ENCODE assay signal across 8 mouse cellular contexts in genomic region chr10:23894601-23895349, GRCm38 (mm10). TPM values are rescaled to one million over a fixed set of nuclear protein-coding genes. Genes with fewer than 3 reads are reported as not detected.
DNase-seq lines count a peak whose midpoint lies in the region; ATAC-seq and TF ChIP-seq lines count a peak whose summit lies in the region.

Gene Vnn1, plus strand, starts transcription at chr10:23894688.

- no peaks in the 10 kb centered on the region for H3K27me3 ChIP-seq in neural tube, embryonic 11.5 days (ENCODE audit: control insufficient read depth, insufficient read depth, low read length)
- H3K27me3 ChIP-seq in forebrain, embryonic 12.5 days: no peaks in the 10 kb centered on the region
- H3K27me3 ChIP-seq in kidney, postnatal 0 days (ENCODE audit: insufficient read depth, low read length): no peaks in the 10 kb centered on the region
- no peaks in the 10 kb centered on the region for H3K27me3 ChIP-seq in midbrain, embryonic 12.5 days

- no peaks in the 10 kb centered on the region for H3K9me3 ChIP-seq in neural tube, embryonic 11.5 days (ENCODE audit: control insufficient read depth, low read length)
- H3K9me3 ChIP-seq in forebrain, embryonic 12.5 days: no peaks in the 10 kb centered on the region
- no peaks in the 10 kb centered on the region for H3K9me3 ChIP-seq in kidney, postnatal 0 days (replicated peaks; ENCODE audit: low read length)
- no peaks in the 10 kb centered on the region for H3K9me3 ChIP-seq in midbrain, embryonic 12.5 days

- H3K9ac ChIP-seq in neural tube, embryonic 11.5 days (ENCODE audit: low read length): no peak within 1 kb of the TSS
- no peak within 1 kb of the TSS for H3K9ac ChIP-seq in forebrain, embryonic 12.5 days
- peak within 1 kb of the TSS; percentile 53 for H3K9ac ChIP-seq in kidney, postnatal 0 days (ENCODE audit: low read depth, low read length)
- H3K9ac ChIP-seq in midbrain, embryonic 12.5 days (replicated peaks): no peak within 1 kb of the TSS

- H3K4me1 ChIP-seq in neural tube, embryonic 11.5 days (ENCODE audit: control insufficient read depth, insufficient read depth, low read length): no peaks in the 10 kb centered on the region
- H3K4me1 ChIP-seq in forebrain, embryonic 12.5 days: 0 out of 2 replicates have a peak, but pooled peaks cover 3% of the 10 kb centered on the region
- H3K4me1 ChIP-seq in kidney, postnatal 0 days (replicated peaks; ENCODE audit: insufficient read depth, low read length): no peaks in the 10 kb centered on the region; the same call in 1 of the 2 replicates
- no peaks in the 10 kb centered on the region for H3K4me1 ChIP-seq in midbrain, embryonic 12.5 days

- peak within 1 kb of the TSS; percentile 30 for H3K4me2 ChIP-seq in neural tube, embryonic 11.5 days (ENCODE audit: low read depth)
- peak within 1 kb of the TSS; percentile 23; the same call in 1 of the 2 replicates for H3K4me2 ChIP-seq in forebrain, embryonic 12.5 days
- H3K4me2 ChIP-seq in kidney, postnatal 0 days (ENCODE audit: low read length): peak within 1 kb of the TSS; percentile 58
- peak within 1 kb of the TSS; percentile 40 for H3K4me2 ChIP-seq in midbrain, embryonic 12.5 days (replicated peaks)

- no peak within 1 kb of the TSS for H3K4me3 ChIP-seq in neural tube, embryonic 11.5 days (ENCODE audit: low read depth, low read length)
- no peak within 1 kb of the TSS for H3K4me3 ChIP-seq in forebrain, embryonic 12.5 days (replicated peaks)
- peak within 1 kb of the TSS; percentile 28 for H3K4me3 ChIP-seq in kidney, postnatal 0 days (replicated peaks; ENCODE audit: low read depth, low read length)
- 0 out of 2 replicates have a peak within 1 kb of the TSS, but pooled peaks have one; percentile 3 for H3K4me3 ChIP-seq in midbrain, embryonic 12.5 days

- 35% methylated on average over 21 of the region's 21 CpGs for WGBS in neural tube, embryonic 11.5 days
- 46% methylated on average over 21 of the region's 21 CpGs for WGBS in forebrain, embryonic 12.5 days
- 23% methylated on average over 21 of the region's 21 CpGs for WGBS in kidney, postnatal 0 days
- WGBS in midbrain, embryonic 12.5 days: 41% methylated on average over 21 of the region's 21 CpGs

- no peaks in the 10 kb centered on the region for H3K36me3 ChIP-seq in neural tube, embryonic 11.5 days (ENCODE audit: control insufficient read depth, insufficient read depth, low read length)
- no peaks in the 10 kb centered on the region for H3K36me3 ChIP-seq in forebrain, embryonic 12.5 days (replicated peaks)
- H3K36me3 ChIP-seq in kidney, postnatal 0 days (ENCODE audit: insufficient read depth, low read length): no peaks in the 10 kb centered on the region
- H3K36me3 ChIP-seq in midbrain, embryonic 12.5 days: no peaks in the 10 kb centered on the region

- no peak for TF ChIP-seq CTCF in kidney, postnatal 0 days (IDR thresholded peaks at IDR 0.05; ENCODE audit: low read depth)

- 0 out of 2 replicates have a peak, but pooled peaks have one; percentile 20 for ATAC-seq in neural tube, embryonic 11.5 days (ENCODE audit: insufficient read depth, low FRiP score, low TSS enrichment)
- no peak for ATAC-seq in forebrain, embryonic 12.5 days (ENCODE audit: low FRiP score)
- ATAC-seq in kidney, postnatal 0 days (replicated peaks; ENCODE audit: low FRiP score, low read depth): peak; percentile 73
- no peak for ATAC-seq in midbrain, embryonic 12.5 days (ENCODE audit: low FRiP score, low read depth)
- ATAC-seq in CD4-positive, CD25-positive, alpha-beta regulatory T cell, adult 4 months: no peak

- H3K27ac ChIP-seq in neural tube, embryonic 11.5 days (ENCODE audit: low read depth, low read length): no peak within 1 kb of the TSS
- no peak within 1 kb of the TSS for H3K27ac ChIP-seq in forebrain, embryonic 12.5 days
- H3K27ac ChIP-seq in kidney, postnatal 0 days: peak within 1 kb of the TSS; percentile 3; the same call in 1 of the 2 replicates
- H3K27ac ChIP-seq in midbrain, embryonic 12.5 days (replicated peaks): no peak within 1 kb of the TSS

- DNase-seq in neural tube, embryonic 11.5 days (ENCODE audit: low spot score): peak; percentile 16
- no peak for DNase-seq in neural tube, embryonic 10.5 days (ENCODE audit: extremely low spot score, low spot score)
- DNase-seq in kidney, postnatal 0 days (ENCODE audit: low spot score): peak; percentile 33
- DNase-seq in spleen, adult 12 weeks (ENCODE audit: low spot score): no peak
- no peak for DNase-seq in right cerebral cortex, postnatal 25 days

RNA-seq across cellular contexts. Expression of gene Vnn1, which starts in this region (rescaled TPM):
- 0.82 and 0.96 TPM in 2 replicates for polyA plus RNA-seq in neural tube, embryonic 11.5 days (2014; fragmentation: Nextera tagmentation; extraction: Ambion mirVana)
- polyA plus RNA-seq in forebrain, embryonic 12.5 days (2016; fragmentation: Nextera tagmentation; extraction: Ambion mirVana): 0.63 and 0.65 TPM in 2 replicates
- polyA plus RNA-seq in kidney, postnatal 0 days (2015; fragmentation: Nextera tagmentation; extraction: Ambion mirVana): 21.1 and 22.4 TPM in 2 replicates
- 1.6 and 1.9 TPM in 2 replicates for polyA plus RNA-seq in midbrain, embryonic 12.5 days (2016; fragmentation: Nextera tagmentation; extraction: Ambion mirVana)
- polyA plus RNA-seq in CD4-positive, CD25-positive, alpha-beta regulatory T cell, adult 4 months (2017; shearing (Covaris generic)): not detected

Comparison
In these comparisons a context has a peak if more than half of its experiments do, and no peak if none do; other contexts are left out.
1. Peak in DNase-seq, ATAC-seq and H3K4me2 ChIP-seq in neural tube, embryonic 11.5 days; RNA of the gene not detected or under 1 TPM.
2. H3K4me3 ChIP-seq: peak in kidney, postnatal 0 days (single experiment) and midbrain, embryonic 12.5 days (single experiment); none in neural tube, embryonic 11.5 days (single experiment) and forebrain, embryonic 12.5 days (single experiment).
3. Peak in every context shown above with its lines, with median percentiles within 50 percentile points of each other: H3K4me2 ChIP-seq.